Mouse (Mus musculus) CH12F3 (cell line): ENCODE results near the gene Mast4.

Experiments used
- in situ Hi-C: fragments of 300-500 bp; cut with MboI; formaldehyde crosslinking; loops from 2 replicates; pipeline ENCODE4 v1.14.3; 2020; ENCODE audit warnings: low sequenced_read_pairs

The Mast4 gene

GRCm38 (mm10) chr13:102842237-102842636 is 492.1 kb downstream of the Mast4 start:
- in situ Hi-C loops, result no loop called here

- in situ Hi-C loops, result no loop called here
These were observed 494.4 kb downstream of the Mast4 start for GRCm38 (mm10) chr13:102839741-102840482.

GRCm38 (mm10) chr13:102837427-102837826 is 496.9 kb downstream of the Mast4 start:
- in situ Hi-C loops, result no loop called here

GRCm38 (mm10) chr13:102835336-102835735 is 499.0 kb downstream of the Mast4 start:
- in situ Hi-C loops, result no loop called here

GRCm38 (mm10) chr13:102818287-102818686 is 516.0 kb downstream of the Mast4 start:
- in situ Hi-C loops, result loop anchor here (25.0 kb wide), 1 partner anchor 294 kb away; no protein-coding TSS in a partner anchor

- in situ Hi-C loops, result loop anchor here (25.0 kb wide), 1 partner anchor 296 kb away; no protein-coding TSS in a partner anchor
These were observed 517.6 kb downstream of the Mast4 start for GRCm38 (mm10) chr13:102816689-102817088.

- in situ Hi-C loops, result loop anchor here (25.0 kb wide), 1 partner anchor 297 kb away; no protein-coding TSS in a partner anchor
These were observed 519.1 kb downstream of the Mast4 start for GRCm38 (mm10) chr13:102815158-102815557.

GRCm38 (mm10) chr13:102811129-102811832 is 523.0 kb downstream of the Mast4 start:
- in situ Hi-C loops, result loop anchor here (25.0 kb wide), 1 partner anchor 301 kb away; no protein-coding TSS in a partner anchor

- in situ Hi-C loops, result loop anchor here (25.0 kb wide), 1 partner anchor 306 kb away; no protein-coding TSS in a partner anchor
These were observed 527.6 kb downstream of the Mast4 start for GRCm38 (mm10) chr13:102806652-102807051.

GRCm38 (mm10) chr13:102805190-102805589 is 529.1 kb downstream of the Mast4 start:
- in situ Hi-C loops, result loop anchor here (25.0 kb wide), 1 partner anchor 307 kb away; no protein-coding TSS in a partner anchor

GRCm38 (mm10) chr13:102803206-102803605 is 531.1 kb downstream of the Mast4 start:
- in situ Hi-C loops, result loop anchor here (25.0 kb wide), 1 partner anchor 309 kb away; no protein-coding TSS in a partner anchor

GRCm38 (mm10) chr13:102792157-102792556 is 542.1 kb downstream of the Mast4 start:
- in situ Hi-C loops, result no loop called here

- in situ Hi-C loops, result no loop called here
These were observed 543.6 kb downstream of the Mast4 start for GRCm38 (mm10) chr13:102790601-102791155.

GRCm38 (mm10) chr13:102786666-102787230 is 547.5 kb downstream of the Mast4 start:
- in situ Hi-C loops, result no loop called here

- in situ Hi-C loops, result no loop called here
These were observed 550.6 kb downstream of the Mast4 start for GRCm38 (mm10) chr13:102783531-102784310.

- in situ Hi-C loops, result no loop called here
These were observed 555.0 kb downstream of the Mast4 start for GRCm38 (mm10) chr13:102779275-102779674.

GRCm38 (mm10) chr13:102778859-102779258 is 555.4 kb downstream of the Mast4 start:
- in situ Hi-C loops, result no loop called here

- in situ Hi-C loops, result no loop called here
These were observed 558.8 kb downstream of the Mast4 start for GRCm38 (mm10) chr13:102775506-102775905.

- in situ Hi-C loops, result no loop called here
These were observed 559.5 kb downstream of the Mast4 start for GRCm38 (mm10) chr13:102774786-102775201.

- in situ Hi-C loops, result no loop called here
These were observed 561.1 kb downstream of the Mast4 start for GRCm38 (mm10) chr13:102773169-102773568.
